Mouse (Mus musculus) testis, adult 2 months (tissue): ENCODE data around the gene Erg.

Experiments used
- CTCF ChIP-seq: fragments of 200-500 bp; IDR thresholded peaks from 2 replicates; pipeline ENCODE4 v1.5.1; 2012; ENCODE audit warnings: low read depth, mild to moderate bottlenecking, inconsistent platforms, low read length, moderate library complexity; ENCODE audit not compliant: control insufficient read depth, insufficient read depth, insufficient replicate concordance
- POLR2A ChIP-seq: fragments of 200-500 bp; IDR thresholded peaks from 2 replicates; pipeline ENCODE4 v1.6.1; 2012; ENCODE audit warnings: low read depth, mild to moderate bottlenecking, inconsistent platforms, low read length, moderate library complexity; ENCODE audit not compliant: control insufficient read depth

DNA sequence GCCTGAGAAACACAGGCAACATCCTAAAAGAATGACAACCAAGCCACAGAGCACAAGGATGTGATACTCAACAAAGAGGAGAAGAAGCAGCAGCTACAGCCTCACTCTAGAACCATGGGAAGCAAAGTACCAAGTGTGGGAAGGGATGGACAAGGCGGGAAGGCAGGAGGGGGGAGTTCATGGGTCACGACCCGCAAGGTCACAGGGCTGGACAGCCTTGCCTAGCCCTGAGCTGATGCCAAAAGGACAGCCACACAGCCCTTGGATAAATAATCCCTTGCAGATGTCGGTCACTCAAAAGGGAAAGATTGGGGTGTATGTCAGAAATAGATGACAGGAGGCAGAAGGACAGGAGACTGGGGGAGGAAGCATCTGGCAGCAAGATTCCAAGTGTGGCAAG, 211.7 kb downstream of the Erg start:
- TF ChIP-seq CTCF (no peak), POLR2A (no peak)
